In genomic region chrX:57212862-57213261, GRCm38 (mm10) we compare ENCODE assay signal across 20 mouse cellular contexts. TPM values are rescaled to one million over a fixed set of nuclear protein-coding genes. Genes with fewer than 3 reads are reported as not detected.
"Had no signal": no experiment of that assay in that cellular context is flagged by ENCODE, and none has a peak within 500 bp of the region (broad histone marks: within the 10 kb centered on the region; RNA-seq: fewer than 3 reads in every experiment).

No protein-coding gene starts in this region.

- ATAC-seq: liver, embryonic 12.5 days; midbrain, embryonic 13.5 days had no signal

- H3K27ac ChIP-seq: kidney, postnatal 0 days; left cerebral cortex, adult 2 months; limb, embryonic 15.5 days; liver, embryonic 12.5 days; midbrain, embryonic 13.5 days; stomach, postnatal 0 days had no signal

- H3K9ac ChIP-seq: limb, embryonic 15.5 days; liver, embryonic 12.5 days; lung, embryonic 14.5 days; midbrain, embryonic 13.5 days had no signal

- H3K4me2 ChIP-seq: limb, embryonic 15.5 days; liver, embryonic 12.5 days; lung, embryonic 14.5 days; midbrain, embryonic 13.5 days had no signal

- H3K36me3 ChIP-seq: limb, embryonic 15.5 days; liver, embryonic 12.5 days; midbrain, embryonic 13.5 days had no signal

- DNase-seq: kidney, adult 11 months; kidney, adult 9 months; kidney, postnatal 36 days; lung, embryonic 14.5 days; lung, postnatal 14 days; right cerebral cortex, postnatal 14 days; thymus, adult 18-20 months; thymus, postnatal 14 days had no signal

- H3K27me3 ChIP-seq: limb, embryonic 15.5 days; liver, embryonic 12.5 days; midbrain, embryonic 13.5 days had no signal

- H3K4me1 ChIP-seq: limb, embryonic 15.5 days; liver, embryonic 12.5 days; midbrain, embryonic 13.5 days had no signal

- H3K4me3 ChIP-seq: left cerebral cortex, adult 2 months; limb, embryonic 15.5 days; liver, embryonic 12.5 days; midbrain, embryonic 13.5 days had no signal

- H3K9me3 ChIP-seq: limb, embryonic 15.5 days; liver, embryonic 12.5 days; midbrain, embryonic 13.5 days had no signal

RNA-seq across cellular contexts. Expression of gene Cd40lg, which starts 0.9 kb away (rescaled TPM):
- total RNA-seq: layer of hippocampus, postnatal 14 days; left cerebral cortex, adult 2 months; left cerebral cortex, postnatal 14 days; midbrain, postnatal 0 days had no signal
- polyA plus RNA-seq: kidney, postnatal 0 days; limb, embryonic 11.5 days; limb, embryonic 15.5 days; liver, embryonic 12.5 days; liver, embryonic 16.5 days; lung, embryonic 14.5 days; midbrain, embryonic 13.5 days; midbrain, postnatal 0 days; neural tube, embryonic 14.5 days; stomach, postnatal 0 days had no signal
